Mouse (Mus musculus) central nervous system, embryonic 18 days (tissue): ENCODE measurements around the gene Slc29a4. TPM values are rescaled to one million over a fixed set of nuclear protein-coding genes. Genes with fewer than 3 reads are reported as not detected.

Experiments used
- polyA plus RNA-seq: library from polyadenylated mRNA; depleted of rRNA; stranded (reverse); fragments of >200 nt; gene quantifications from 2 replicates; pipeline ENCODE4 v1.2.3, GENCODE M21; 2012; rRNA removed

Slc29a4 gene
- 83.1 and 104 TPM in 2 replicates for polyA plus RNA-seq

GRCm38 (mm10) chr5:142692248-142692647 is at the start of gene Slc29a4:
Gene Slc29a4 (plus strand): TSS chr5:142692512.

Other genes starting within 250 kb of the Slc29a4 start
- gene Ap5z1, start 228.6 kb upstream of the Slc29a4 start, polyA plus RNA-seq: 21.9 and 23.1 TPM in 2 replicates
- 0.41 and 0.57 TPM in 2 replicates for gene Papolb, start 162.4 kb upstream of the Slc29a4 start, polyA plus RNA-seq
- gene Radil, start 141.4 kb upstream of the Slc29a4 start, polyA plus RNA-seq: 25.4 and 27.2 TPM in 2 replicates
- gene Mmd2, start 83.7 kb upstream of the Slc29a4 start, polyA plus RNA-seq: 51.9 and 52.0 TPM in 2 replicates
- 45.6 and 46.2 TPM in 2 replicates for gene Wipi2, start 64.8 kb upstream of the Slc29a4 start, polyA plus RNA-seq
- gene Tnrc18, start 125.2 kb downstream of the Slc29a4 start, polyA plus RNA-seq: 41.2 and 52.4 TPM in 2 replicates
- gene Fbxl18, start 202.9 kb downstream of the Slc29a4 start, polyA plus RNA-seq: 18.3 and 22.4 TPM in 2 replicates
- 3,461 and 4,153 TPM in 2 replicates for gene Actb, start 214.2 kb downstream of the Slc29a4 start, polyA plus RNA-seq